Mouse (Mus musculus): ENCODE measurements around the gene Sh3gl2. TPM values are rescaled to one million over a fixed set of nuclear protein-coding genes. Genes with fewer than 3 reads are reported as not detected.

Gene Sh3gl2
- polyA plus RNA-seq, 1 experiment from 2014 or later, result 1.7 TPM

DNA sequence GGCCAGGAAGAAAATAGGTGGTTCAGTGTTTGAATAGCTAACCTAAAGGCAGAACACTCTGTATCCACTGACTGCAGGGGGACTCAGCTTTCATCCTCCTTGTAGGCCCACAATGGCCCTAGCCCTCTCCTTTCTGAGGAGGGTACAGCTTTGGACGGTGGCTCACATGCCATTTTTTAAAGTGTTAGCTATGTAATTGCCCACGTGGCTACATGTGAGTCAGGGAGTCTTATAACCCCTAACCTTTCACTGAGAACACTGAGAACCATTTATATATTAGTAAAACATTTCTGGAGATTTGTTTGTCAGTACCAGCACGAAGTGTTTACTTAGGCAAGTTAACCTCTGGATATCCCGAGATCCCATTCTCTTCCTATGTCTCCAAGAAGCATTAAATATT, 12.1 kb downstream of the Sh3gl2 start:
- Histone ChIP-seq H3K9ac (ENCODE audit: low read length) (no peak overlapping the region), H3K9me3 (ENCODE audit: control insufficient read depth, low read length) (no peaks in the 10 kb centered on the region), H3K4me1 (ENCODE audit: control insufficient read depth, insufficient read depth, low read length) (no peaks in the 10 kb centered on the region), H3K36me3 (ENCODE audit: control insufficient read depth, insufficient read depth, low read length) (no peaks in the 10 kb centered on the region), H3K27ac (replicated peaks; ENCODE audit: low read depth, low read length) (no peak overlapping the region), H3K4me3 (ENCODE audit: low read depth, low read length) (no peak overlapping the region), H3K27me3 (ENCODE audit: control insufficient read depth, insufficient read depth, low read length) (no peaks in the 10 kb centered on the region), H3K4me2 (ENCODE audit: low read depth, severe bottlenecking) (no peak overlapping the region)
- no peak for ATAC-seq (ENCODE audit: insufficient number of reproducible peaks, low FRiP score, low TSS enrichment, low read depth)
- WGBS, result 79% methylated on average over 4 of the region's 4 CpGs
- DNase-seq (ENCODE audit: low spot score), result no peak

DNA sequence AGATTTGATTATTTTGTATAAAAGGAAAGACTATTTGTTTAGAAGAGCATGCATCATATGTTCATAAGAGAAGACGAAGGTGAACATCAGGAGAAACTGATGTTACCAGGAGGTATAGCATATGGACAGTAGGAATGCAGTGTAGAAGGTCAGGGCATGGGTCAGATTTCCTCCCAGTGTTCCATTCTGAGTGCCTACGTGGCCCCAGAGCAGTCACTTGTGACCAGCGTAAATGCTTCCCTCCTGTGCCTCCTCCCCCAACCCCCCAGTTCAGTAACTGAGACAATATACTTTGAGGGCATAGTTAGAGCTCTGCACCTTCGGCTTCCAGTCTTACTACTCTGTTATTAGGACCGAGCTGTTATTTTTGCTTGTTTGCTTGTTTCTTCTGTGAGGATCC, 17.8 kb downstream of the Sh3gl2 start:
- Histone ChIP-seq H3K36me3 (ENCODE audit: control insufficient read depth, insufficient read depth, low read length) (no peaks in the 10 kb centered on the region), H3K4me2 (ENCODE audit: low read depth, severe bottlenecking) (no peak overlapping the region), H3K9ac (ENCODE audit: low read length) (no peak overlapping the region), H3K27me3 (ENCODE audit: control insufficient read depth, insufficient read depth, low read length) (no peaks in the 10 kb centered on the region), H3K27ac (replicated peaks; ENCODE audit: low read depth, low read length) (no peak overlapping the region), H3K4me3 (ENCODE audit: low read depth, low read length) (no peak overlapping the region), H3K4me1 (ENCODE audit: control insufficient read depth, insufficient read depth, low read length) (no peaks in the 10 kb centered on the region), H3K9me3 (ENCODE audit: control insufficient read depth, low read length) (no peaks in the 10 kb centered on the region)
- ATAC-seq (ENCODE audit: insufficient number of reproducible peaks, low FRiP score, low TSS enrichment, low read depth) (no peak), DNase-seq (ENCODE audit: low spot score) (no peak)
- 72% methylated on average over 5 of the region's 5 CpGs for WGBS

GRCm38 (mm10) chr4:85226731-85227130, 21.8 kb downstream of the Sh3gl2 start:
- DNase-seq (ENCODE audit: low spot score), result no peak
- no peak overlapping the region for H3K9ac ChIP-seq (ENCODE audit: low read length)
- H3K4me3 ChIP-seq (ENCODE audit: low read depth, low read length), result no peak overlapping the region
- H3K27ac ChIP-seq (replicated peaks; ENCODE audit: low read depth, low read length), result no peak overlapping the region
- H3K9me3 ChIP-seq (ENCODE audit: control insufficient read depth, low read length), result no peaks in the 10 kb centered on the region
- H3K4me1 ChIP-seq (ENCODE audit: control insufficient read depth, insufficient read depth, low read length), result no peaks in the 10 kb centered on the region
- no peak overlapping the region for H3K4me2 ChIP-seq (ENCODE audit: low read depth, severe bottlenecking)
- no peak for ATAC-seq (ENCODE audit: insufficient number of reproducible peaks, low FRiP score, low TSS enrichment, low read depth)
- no peaks in the 10 kb centered on the region for H3K27me3 ChIP-seq (ENCODE audit: control insufficient read depth, insufficient read depth, low read length)
- no peaks in the 10 kb centered on the region for H3K36me3 ChIP-seq (ENCODE audit: control insufficient read depth, insufficient read depth, low read length)
- WGBS, result 82% methylated on average over 5 of the region's 5 CpGs

- WGBS, result 76% methylated on average over 9 of the region's 9 CpGs
- H3K27me3 ChIP-seq (ENCODE audit: control insufficient read depth, insufficient read depth, low read length), result no peaks in the 10 kb centered on the region
- H3K27ac ChIP-seq (replicated peaks; ENCODE audit: low read depth, low read length), result no peak overlapping the region
- H3K36me3 ChIP-seq (ENCODE audit: control insufficient read depth, insufficient read depth, low read length), result no peaks in the 10 kb centered on the region
- no peak overlapping the region for H3K9ac ChIP-seq (ENCODE audit: low read length)
- H3K4me1 ChIP-seq (ENCODE audit: control insufficient read depth, insufficient read depth, low read length), result no peaks in the 10 kb centered on the region
- H3K9me3 ChIP-seq (ENCODE audit: control insufficient read depth, low read length), result no peaks in the 10 kb centered on the region
- ATAC-seq (ENCODE audit: insufficient number of reproducible peaks, low FRiP score, low TSS enrichment, low read depth) (no peak), DNase-seq (ENCODE audit: low spot score) (no peak)
- H3K4me3 ChIP-seq (ENCODE audit: low read depth, low read length), result no peak overlapping the region
- H3K4me2 ChIP-seq (ENCODE audit: low read depth, severe bottlenecking), result no peak overlapping the region
Observed at GRCm38 (mm10) chr4:85227664-85228588, 23.0 kb downstream of the Sh3gl2 start.

DNA sequence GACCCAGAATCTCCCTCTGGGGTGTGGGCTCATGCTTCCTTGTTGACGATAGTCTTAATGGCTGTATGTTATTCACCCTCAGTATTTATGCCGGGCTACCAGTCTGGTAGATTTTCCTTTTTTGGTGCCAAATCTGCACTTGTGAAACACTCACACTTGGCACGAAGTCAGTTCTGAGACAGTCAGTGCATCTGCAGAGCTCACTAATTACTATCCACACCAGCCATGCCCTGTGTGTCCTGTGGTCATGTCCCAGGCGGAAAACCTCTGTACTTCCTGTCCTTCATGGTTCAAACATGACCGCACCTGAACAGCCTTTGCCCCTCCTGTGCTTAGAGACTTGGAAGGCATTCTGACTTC, 23.6 kb downstream of the Sh3gl2 start:
- no peak overlapping the region for H3K27ac ChIP-seq (replicated peaks; ENCODE audit: low read depth, low read length)
- no peak overlapping the region for H3K9ac ChIP-seq (ENCODE audit: low read length)
- no peaks in the 10 kb centered on the region for H3K9me3 ChIP-seq (ENCODE audit: control insufficient read depth, low read length)
- WGBS, result 95% methylated on average over 5 of the region's 5 CpGs
- ATAC-seq (ENCODE audit: insufficient number of reproducible peaks, low FRiP score, low TSS enrichment, low read depth) (no peak), DNase-seq (ENCODE audit: low spot score) (no peak)
- H3K36me3 ChIP-seq (ENCODE audit: control insufficient read depth, insufficient read depth, low read length), result no peaks in the 10 kb centered on the region
- no peak overlapping the region for H3K4me2 ChIP-seq (ENCODE audit: low read depth, severe bottlenecking)
- H3K27me3 ChIP-seq (ENCODE audit: control insufficient read depth, insufficient read depth, low read length), result no peaks in the 10 kb centered on the region
- no peak overlapping the region for H3K4me3 ChIP-seq (ENCODE audit: low read depth, low read length)
- H3K4me1 ChIP-seq (ENCODE audit: control insufficient read depth, insufficient read depth, low read length), result no peaks in the 10 kb centered on the region

DNA sequence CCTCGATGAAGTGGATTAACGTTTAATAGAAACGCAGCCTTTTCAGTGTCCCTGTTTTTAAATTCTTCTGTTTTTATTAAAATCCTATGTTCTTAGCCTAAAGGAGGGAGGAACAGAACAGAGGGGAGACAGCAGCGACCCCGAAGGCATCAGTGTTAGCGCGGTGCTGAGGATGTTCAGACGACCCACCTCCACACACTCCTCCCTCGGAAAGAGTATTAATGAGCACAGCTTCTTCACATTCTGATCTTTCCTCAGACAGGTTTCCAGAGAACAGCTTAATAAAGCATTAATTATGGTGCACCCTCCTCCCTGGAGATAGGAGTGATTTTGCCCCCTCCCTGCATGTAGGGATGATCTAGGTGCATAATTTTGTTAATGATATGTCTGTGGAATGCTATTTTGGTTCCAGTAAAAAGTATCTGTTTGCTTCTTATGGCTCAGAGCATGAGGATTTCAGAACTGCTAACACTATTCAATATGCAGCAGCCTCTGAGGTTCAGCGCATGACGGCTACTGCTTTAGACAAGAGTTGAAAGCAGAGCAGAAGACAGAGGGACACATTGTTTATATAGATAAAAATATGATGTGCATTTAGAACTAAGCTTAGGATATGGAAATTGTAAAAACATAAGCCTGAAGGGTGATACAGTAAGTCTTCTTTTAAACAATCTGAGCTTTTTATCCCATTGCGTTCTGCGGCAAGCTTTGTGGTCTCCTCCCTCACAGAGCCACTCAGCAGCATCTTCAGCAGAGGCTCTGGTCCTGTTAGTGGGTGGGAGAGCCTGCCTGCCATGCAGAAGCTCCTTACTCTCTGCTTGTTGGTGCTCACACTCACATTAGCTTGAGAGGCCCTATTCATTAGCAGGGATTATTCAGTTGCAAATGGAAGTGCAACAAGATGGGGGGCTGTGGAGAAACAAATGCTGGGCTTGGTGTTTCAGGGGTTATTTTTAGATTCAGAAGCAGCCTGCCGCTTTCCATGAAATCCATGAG, 27.8 kb downstream of the Sh3gl2 start:
- no peak overlapping the region for H3K9ac ChIP-seq (ENCODE audit: low read length)
- no peak overlapping the region for H3K4me3 ChIP-seq (ENCODE audit: low read depth, low read length)
- no peak overlapping the region for H3K27ac ChIP-seq (replicated peaks; ENCODE audit: low read depth, low read length)
- H3K4me1 ChIP-seq (ENCODE audit: control insufficient read depth, insufficient read depth, low read length), result no peaks in the 10 kb centered on the region
- WGBS, result 77% methylated on average over 14 of the region's 14 CpGs
- no peak for DNase-seq (ENCODE audit: low spot score)
- no peaks in the 10 kb centered on the region for H3K9me3 ChIP-seq (ENCODE audit: control insufficient read depth, low read length)
- no peak overlapping the region for H3K4me2 ChIP-seq (ENCODE audit: low read depth, severe bottlenecking)
- no peaks in the 10 kb centered on the region for H3K27me3 ChIP-seq (ENCODE audit: control insufficient read depth, insufficient read depth, low read length)
- ATAC-seq (ENCODE audit: insufficient number of reproducible peaks, low FRiP score, low TSS enrichment, low read depth), result no peak
- H3K36me3 ChIP-seq (ENCODE audit: control insufficient read depth, insufficient read depth, low read length), result no peaks in the 10 kb centered on the region

DNA sequence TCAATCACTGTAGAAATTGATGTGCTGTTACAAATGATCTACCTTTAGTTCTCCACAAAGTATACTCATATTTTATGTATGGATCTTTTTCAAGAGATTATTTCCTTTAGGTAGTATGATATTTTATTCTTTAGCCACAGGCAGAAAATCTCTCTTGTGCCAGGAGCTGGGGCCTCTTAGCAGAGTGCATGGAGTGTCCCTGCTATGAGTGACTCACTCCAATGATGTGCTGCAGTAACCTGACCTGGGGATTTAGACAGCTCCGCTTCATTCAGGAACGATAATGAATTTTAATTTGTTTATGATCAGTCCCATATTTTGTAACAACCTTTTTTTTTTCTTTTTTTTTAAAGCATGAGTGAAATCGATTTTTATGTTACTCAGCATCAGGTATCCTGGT, 36.7 kb downstream of the Sh3gl2 start:
- WGBS, result 87% methylated on average over 3 of the region's 3 CpGs
- ATAC-seq (ENCODE audit: insufficient number of reproducible peaks, low FRiP score, low TSS enrichment, low read depth), result no peak

DNA sequence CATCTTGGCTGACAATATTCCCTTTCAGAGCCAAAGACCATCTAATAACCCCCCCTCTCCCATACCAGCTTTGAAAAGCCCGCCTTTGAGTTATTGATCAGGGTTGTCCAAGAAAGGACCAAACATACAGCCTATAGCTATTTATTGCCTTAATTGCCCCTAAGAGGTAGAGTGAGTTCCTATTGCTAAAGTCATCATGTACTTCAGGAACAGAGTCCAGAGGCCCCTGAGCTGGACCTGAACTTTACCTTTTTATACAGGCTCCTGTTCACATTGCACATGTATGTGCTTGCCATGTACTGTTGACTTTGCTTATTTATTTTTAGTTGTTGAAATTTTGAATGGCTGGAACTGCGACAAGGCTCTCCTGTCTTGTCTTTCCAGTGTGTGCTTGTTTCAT, 37.6 kb downstream of the Sh3gl2 start:
- Histone ChIP-seq H3K4me1 (ENCODE audit: control insufficient read depth, insufficient read depth, low read length) (no peaks in the 10 kb centered on the region), H3K4me3 (ENCODE audit: low read depth, low read length) (no peak overlapping the region), H3K27me3 (ENCODE audit: control insufficient read depth, insufficient read depth, low read length) (no peaks in the 10 kb centered on the region), H3K4me2 (ENCODE audit: low read depth, severe bottlenecking) (no peak overlapping the region), H3K36me3 (ENCODE audit: control insufficient read depth, insufficient read depth, low read length) (no peaks in the 10 kb centered on the region), H3K27ac (replicated peaks; ENCODE audit: low read depth, low read length) (no peak overlapping the region), H3K9me3 (ENCODE audit: control insufficient read depth, low read length) (no peaks in the 10 kb centered on the region), H3K9ac (ENCODE audit: low read length) (no peak overlapping the region)
- ATAC-seq (ENCODE audit: insufficient number of reproducible peaks, low FRiP score, low TSS enrichment, low read depth), result no peak
- 89% methylated on average over 2 of the region's 2 CpGs for WGBS
- DNase-seq (ENCODE audit: low spot score), result no peak

More for the DNA sequence above, 36.7 kb downstream of the Sh3gl2 start:
- no peak overlapping the region for H3K4me3 ChIP-seq (ENCODE audit: low read depth, low read length)
- no peak overlapping the region for H3K9ac ChIP-seq (ENCODE audit: low read length)
- H3K4me1 ChIP-seq (ENCODE audit: control insufficient read depth, insufficient read depth, low read length), result no peaks in the 10 kb centered on the region
- no peak overlapping the region for H3K27ac ChIP-seq (replicated peaks; ENCODE audit: low read depth, low read length)
- no peaks in the 10 kb centered on the region for H3K9me3 ChIP-seq (ENCODE audit: control insufficient read depth, low read length)
- no peaks in the 10 kb centered on the region for H3K27me3 ChIP-seq (ENCODE audit: control insufficient read depth, insufficient read depth, low read length)
- H3K36me3 ChIP-seq (ENCODE audit: control insufficient read depth, insufficient read depth, low read length), result no peaks in the 10 kb centered on the region
- no peak overlapping the region for H3K4me2 ChIP-seq (ENCODE audit: low read depth, severe bottlenecking)
- DNase-seq (ENCODE audit: low spot score), result no peak
